Mouse (Mus musculus) natural killer cell, adult 2 months (primary cell): ENCODE measurements around the gene Tcte1.
A peak's percentile ranks its signal among the peaks of the same experiment; 100 is the strongest.

Source experiments
- DNase-seq, 2 experiments: peaks; one replicate each; pipeline ENCODE4 v3.0.0; 2022; ENCODE audit warnings: low spot score in 2 of 2

Gene Tcte1

DNA sequence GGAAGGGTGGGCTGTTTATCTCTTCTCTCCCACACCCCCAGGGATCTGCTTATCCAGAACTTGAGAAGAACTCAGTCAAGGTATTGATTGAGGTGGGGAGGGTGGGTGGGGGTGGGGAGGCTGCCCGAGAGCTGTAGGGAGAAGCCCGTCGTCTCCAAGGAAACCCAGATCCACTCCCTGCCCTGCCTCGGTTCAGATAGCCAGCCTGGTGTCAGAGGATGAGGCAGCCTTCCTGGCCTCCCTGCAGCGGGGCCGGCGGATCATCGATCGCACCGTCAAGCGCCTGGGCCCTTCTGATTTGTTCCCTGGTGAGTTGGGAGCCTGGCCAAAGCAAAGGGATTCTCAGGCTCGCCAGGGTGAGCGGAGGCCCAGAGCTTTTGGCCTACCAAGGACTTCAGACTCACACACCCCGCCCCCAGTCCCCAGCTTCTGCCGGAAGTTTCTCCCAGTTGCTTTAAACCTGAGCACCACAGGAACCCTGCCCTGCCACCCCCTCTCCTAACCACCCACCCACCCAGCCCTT lies 8.0 kb upstream of the Tcte1 start:
- no peak for DNase-seq

DNA sequence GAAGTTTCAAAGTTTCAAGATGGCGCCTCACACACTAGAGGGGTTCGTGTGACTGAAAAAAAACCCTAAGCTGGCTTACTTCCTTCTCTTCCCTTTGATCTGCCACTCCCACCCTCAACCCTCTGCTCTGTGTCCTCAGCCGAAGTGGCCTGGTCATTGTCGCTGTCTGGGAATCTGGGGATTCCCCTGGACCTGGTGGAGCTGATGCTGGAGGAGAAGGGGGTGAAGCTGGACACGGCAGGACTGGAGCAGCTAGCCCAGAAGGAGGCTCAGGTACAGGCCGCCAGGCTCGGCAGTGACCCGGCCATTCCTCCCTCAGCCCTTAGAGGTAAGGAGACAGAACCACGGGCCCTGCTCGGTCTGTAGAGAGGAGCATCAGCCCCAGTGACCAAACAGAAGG lies 7.4 kb upstream of the Tcte1 start:
- DNase-seq: no peak

- DNase-seq: peak; percentile 56 to 73
These were observed 6.7 kb upstream of the Tcte1 start for GRCm38 (mm10) chr17:45516488-45516887.

DNA sequence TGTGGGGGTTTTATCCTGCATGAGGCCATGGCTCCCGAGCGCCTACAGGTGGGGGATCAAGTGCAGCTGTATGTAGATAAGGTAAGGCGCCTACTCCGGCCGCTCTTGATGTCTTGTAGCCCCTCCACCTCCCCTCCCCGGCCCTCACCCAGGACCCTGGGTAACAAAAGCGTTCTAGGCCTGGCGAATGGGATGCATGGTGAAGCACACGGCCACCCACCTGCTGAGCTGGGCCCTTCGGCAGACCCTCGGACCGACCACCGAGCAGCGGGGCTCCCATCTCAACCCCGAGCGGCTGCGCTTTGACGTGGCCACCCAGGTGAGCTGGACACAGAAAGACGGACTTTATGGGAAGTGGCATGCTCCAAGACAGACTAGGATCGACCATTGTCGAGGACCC lies 6.1 kb upstream of the Tcte1 start:
- no peak for DNase-seq

- DNase-seq: no peak
These were observed 5.6 kb upstream of the Tcte1 start for GRCm38 (mm10) chr17:45517549-45518215.

GRCm38 (mm10) chr17:45518766-45519475 lies 4.3 kb upstream of the Tcte1 start:
- DNase-seq: no peak

DNA sequence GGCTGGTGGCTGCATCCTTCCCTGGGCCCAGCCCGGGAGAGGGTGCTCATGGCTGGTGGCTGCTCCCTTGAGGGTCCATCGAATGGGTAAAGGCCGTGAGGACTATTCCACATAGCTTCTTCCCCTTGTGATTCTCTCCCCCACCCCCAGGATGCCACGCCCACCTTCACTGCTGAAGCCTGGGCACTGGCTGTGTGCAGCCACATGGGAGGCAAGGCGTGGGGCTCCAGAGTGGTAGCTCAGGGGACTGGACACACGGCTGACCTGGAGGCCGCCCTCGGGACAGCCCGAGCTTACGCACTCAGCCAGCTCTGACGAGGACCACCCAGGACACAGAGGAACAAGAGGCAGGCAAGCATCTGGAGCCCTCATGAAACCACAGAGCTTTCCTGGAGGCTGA lies 3.1 kb upstream of the Tcte1 start:
- no peak for DNase-seq

DNA sequence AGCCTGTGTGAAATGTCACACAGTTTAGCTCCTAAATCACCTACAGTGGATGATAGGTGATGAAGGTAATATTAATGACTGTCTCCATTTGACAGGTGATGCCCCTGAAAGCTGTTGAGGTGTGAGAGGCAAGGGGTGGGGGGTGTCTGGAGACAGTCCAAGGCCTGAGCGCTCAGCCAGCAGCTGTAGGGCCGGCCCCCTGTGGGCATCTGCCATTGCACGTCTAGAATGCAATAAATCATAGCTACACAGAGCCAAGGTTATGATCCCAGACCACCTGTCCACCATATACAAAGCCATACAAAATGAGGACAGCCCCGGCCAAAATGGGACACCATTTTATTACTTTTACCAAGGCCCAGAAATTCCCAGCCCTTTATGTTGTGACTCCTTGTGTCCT lies 1.7 kb downstream of the Tcte1 start:
- DNase-seq: no peak

- DNase-seq: no peak
These were observed 3.3 kb downstream of the Tcte1 start for GRCm38 (mm10) chr17:45526571-45526970.

DNA sequence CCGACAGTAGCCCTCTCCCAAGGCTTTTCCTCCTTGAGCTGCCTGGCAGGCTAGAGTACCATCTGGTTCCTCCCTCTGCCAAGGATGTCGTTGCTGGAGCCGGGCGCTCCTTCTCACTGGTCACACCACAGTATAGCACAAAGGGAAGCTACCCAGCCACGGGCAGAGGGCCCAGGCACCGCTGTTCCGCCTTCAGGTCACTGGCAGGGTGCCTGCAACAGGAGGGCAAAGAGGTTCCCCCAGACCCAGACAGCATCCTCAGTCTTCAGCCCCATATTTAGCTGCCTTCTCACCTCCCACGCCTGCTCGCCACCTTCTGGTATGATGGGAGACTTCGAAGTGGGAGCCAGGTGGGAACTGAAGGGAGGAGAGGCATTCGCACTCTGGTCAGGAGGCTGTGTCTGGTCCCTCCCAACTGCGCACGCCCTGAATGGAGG lies 7.1 kb downstream of the Tcte1 start:
- DNase-seq: no peak

- DNase-seq: no peak
These were observed 9.7 kb downstream of the Tcte1 start for GRCm38 (mm10) chr17:45532896-45533295.

GRCm38 (mm10) chr17:45536264-45536663 lies 13.0 kb downstream of the Tcte1 start:
- DNase-seq: no peak

DNA sequence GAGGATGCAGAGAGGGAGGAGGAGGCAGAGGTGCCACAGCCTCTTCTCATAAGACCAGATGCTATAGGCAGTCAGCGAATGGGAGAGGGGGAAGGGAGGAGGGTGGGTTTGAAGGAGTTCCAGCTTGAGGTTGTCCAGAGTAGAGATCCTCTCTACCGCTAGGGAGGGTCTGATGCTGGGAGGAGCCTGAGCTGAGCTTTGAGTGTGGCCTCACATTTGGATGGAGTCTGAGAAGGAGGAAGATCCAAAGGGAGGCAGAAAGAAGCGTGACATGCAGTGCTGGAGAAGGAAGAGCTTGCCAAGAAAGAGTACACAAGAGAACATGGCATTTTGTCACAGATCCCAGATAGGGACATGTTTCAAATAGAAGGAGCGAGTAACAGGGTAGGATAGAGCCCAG lies 15.2 kb downstream of the Tcte1 start:
- DNase-seq: no peak

GRCm38 (mm10) chr17:45539664-45540063 lies 16.4 kb downstream of the Tcte1 start:
- DNase-seq: no peak

DNA sequence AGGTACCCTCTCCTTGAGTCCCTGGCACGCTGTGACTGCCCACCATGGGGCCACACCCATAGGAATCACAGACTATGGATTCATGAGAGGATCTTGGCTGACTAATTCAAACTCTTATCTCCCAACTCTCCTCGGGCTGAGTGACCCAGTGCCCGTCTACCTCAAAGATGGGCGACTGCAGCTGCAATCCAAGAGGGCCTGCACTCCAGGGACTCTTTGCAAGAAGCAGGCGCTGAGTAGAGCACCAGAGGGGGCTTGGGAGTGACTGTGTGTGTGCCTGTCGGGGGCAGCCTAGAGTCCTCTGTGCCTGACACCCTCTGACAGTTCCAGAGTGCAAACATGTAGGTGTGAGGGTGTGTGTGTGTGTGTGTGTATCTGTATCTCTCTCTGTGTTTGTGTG lies 18.9 kb downstream of the Tcte1 start:
- DNase-seq: no peak

DNA sequence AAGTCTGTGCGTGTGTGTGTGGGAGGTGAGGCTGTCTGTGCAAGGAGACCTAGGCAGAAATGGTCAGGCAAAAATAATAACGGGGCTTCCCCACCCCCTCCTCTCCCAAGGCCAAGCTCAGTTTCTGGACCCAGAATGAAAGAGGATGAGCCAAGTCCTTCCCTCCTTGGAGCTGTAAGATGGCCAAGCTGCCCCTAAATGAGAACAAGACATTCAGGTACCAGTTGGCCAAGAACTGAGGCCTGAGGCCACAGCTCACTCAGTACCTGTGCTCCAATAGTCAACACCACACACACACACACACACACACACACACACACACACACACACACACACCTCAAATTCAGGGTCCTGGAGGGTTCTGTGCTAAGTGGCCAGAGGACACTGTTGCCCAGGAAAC lies 19.5 kb downstream of the Tcte1 start:
- DNase-seq: no peak

DNA sequence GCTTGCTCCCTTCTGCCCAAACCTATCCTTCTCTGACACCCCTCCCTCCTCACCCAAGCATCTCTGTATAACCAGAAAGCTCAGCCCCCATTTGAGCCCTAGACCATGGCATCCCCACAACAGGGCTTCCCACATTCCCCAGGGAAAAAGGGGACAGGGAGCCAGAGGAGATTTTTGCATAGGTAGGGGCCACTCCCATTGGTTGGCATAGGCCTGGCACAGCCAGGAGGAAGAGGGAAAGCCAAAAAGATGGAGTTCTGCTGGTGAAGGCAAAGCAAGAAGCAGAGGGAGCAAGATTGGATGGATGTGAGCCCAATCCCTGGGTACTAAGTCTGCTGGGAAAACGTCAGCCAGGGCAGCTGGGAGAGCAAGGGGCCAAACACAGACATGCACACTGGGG lies 19.9 kb downstream of the Tcte1 start:
- DNase-seq: no peak

GRCm38 (mm10) chr17:45544001-45544872 lies 21.0 kb downstream of the Tcte1 start:
- DNase-seq: peak; percentile 38 to 60

- no peak for DNase-seq
These were observed 21.6 kb downstream of the Tcte1 start for GRCm38 (mm10) chr17:45544873-45545277.

DNA sequence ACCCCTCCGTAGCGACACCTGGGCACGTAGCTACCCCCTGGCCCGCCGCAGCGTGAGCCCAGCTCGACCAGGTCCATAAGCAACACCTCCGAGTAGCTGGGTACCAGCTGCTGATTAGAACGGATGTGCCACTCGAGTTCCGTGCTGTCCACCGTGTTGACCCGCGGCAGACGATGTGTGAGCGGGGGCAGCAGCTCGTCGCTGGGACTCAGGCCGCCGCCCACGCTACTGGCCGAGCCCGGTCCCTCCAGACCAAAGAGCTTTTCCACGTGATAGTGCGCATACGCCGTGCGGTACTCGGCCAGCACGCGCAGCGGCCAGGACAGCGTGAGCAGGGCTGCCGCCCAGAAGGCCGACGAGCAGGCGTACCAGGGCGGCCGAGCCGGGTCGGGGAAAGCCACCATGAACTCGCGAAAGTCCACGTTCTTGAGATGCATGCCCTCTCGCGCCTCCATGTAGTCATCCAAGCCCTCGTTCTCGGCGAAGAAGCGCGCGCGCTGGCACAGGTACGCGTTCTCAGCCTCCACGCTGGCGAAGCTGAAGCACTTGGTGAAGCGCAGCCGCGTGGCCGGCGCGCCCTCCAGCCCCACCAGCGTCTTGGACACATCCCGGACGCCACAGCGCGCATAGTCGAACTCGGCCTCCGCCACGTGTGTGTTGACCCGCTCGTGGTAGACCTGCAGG lies 22.2 kb downstream of the Tcte1 start:
- DNase-seq: peak in 1 of 2 experiments; percentile 35

GRCm38 (mm10) chr17:45546941-45547340 lies 23.7 kb downstream of the Tcte1 start:
- DNase-seq: no peak
